Mouse (Mus musculus): ENCODE results near the gene Zdhhc25.

GRCm38 (mm10) chr15:88555476-88555875 lies 44.6 kb upstream of the Zdhhc25 start:
- TF ChIP-seq CTCF (IDR thresholded peaks at IDR 0.05; ENCODE audit: low read depth): peak; percentile 68
- no peak for TF ChIP-seq EP300 (IDR thresholded peaks at IDR 0.05; ENCODE audit: low read depth)

All from liver, embryonic 14.5 days (tissue).